Mouse (Mus musculus): ENCODE results near the gene Usp53. TPM values are rescaled to one million over a fixed set of nuclear protein-coding genes. Genes with fewer than 3 reads are reported as not detected.

The Usp53 gene
- polyA plus RNA-seq, 2 experiments from 2014 or later, result 14.9 to 18.4 TPM

Other genes starting within 250 kb of the Usp53 start
- not detected for gene Fabp2, start 89.4 kb downstream of the Usp53 start, polyA plus RNA-seq (2017; shearing (Covaris generic))
- not detected for gene Gm10959, start 65.2 kb downstream of the Usp53 start, polyA plus RNA-seq (2017; shearing (Covaris generic))
- gene 1810037I17Rik, start 60.3 kb downstream of the Usp53 start, polyA plus RNA-seq (2017; shearing (Covaris generic)), result 100 to 1,000 TPM in 1 of 2 experiments, 10 to 100 TPM in 1; 84.8 to 103 TPM
- under 1 TPM in 1 of 2 experiments, not detected in 1; 0.13 TPM for gene Myoz2, start 50.5 kb upstream of the Usp53 start, polyA plus RNA-seq (2017; shearing (Covaris generic))

All from CD4-positive, CD25-positive, alpha-beta regulatory T cell, adult 4 months (primary cell).